Mouse (Mus musculus) embryonic facial prominence, embryonic 14.5 days (tissue): ENCODE measurements around the gene Zfp771. TPM values are rescaled to one million over a fixed set of nuclear protein-coding genes. Genes with fewer than 3 reads are reported as not detected.

Source experiments
- ATAC-seq: fragments of 200-750 bp; cut with Nextera tagmentation; 2 replicates; pipeline ENCODE4 v1.8.0; 2017; ENCODE audit warnings: low read depth, moderate number of reproducible peaks, moderate TSS enrichment
- DNase-seq: peaks from one replicate; pipeline ENCODE4 v3.0.0-alpha.2; 2015; ENCODE audit warnings: low spot score
- H3K27ac ChIP-seq: fragments of 300-500 bp; sonication (generic); replicated peaks from 2 replicates; pipeline ENCODE4 v1.5.1; 2014; ENCODE audit warnings: low read depth, mild to moderate bottlenecking, low read length, moderate library complexity
- H3K27me3 ChIP-seq: fragments of 300-500 bp; sonication (generic); replicated peaks from 2 replicates; pipeline ENCODE4 v1.6.1; 2014; ENCODE audit warnings: low read length; ENCODE audit not compliant: control insufficient read depth, insufficient read depth
- H3K36me3 ChIP-seq: fragments of 300-500 bp; sonication (generic); 2 replicates; pipeline ENCODE4 v1.6.1; 2014; ENCODE audit warnings: low read length, mixed read lengths; ENCODE audit not compliant: control insufficient read depth, insufficient read depth
- H3K4me1 ChIP-seq: fragments of 300-500 bp; sonication (generic); 2 replicates; pipeline ENCODE4 v1.6.1; 2014; ENCODE audit warnings: antibody characterized with exemption, low read length; ENCODE audit not compliant: control insufficient read depth, insufficient read depth
- H3K4me2 ChIP-seq: fragments of 300-500 bp; sonication (generic); 2 replicates; pipeline ENCODE4 v1.6.1; 2014; ENCODE audit warnings: low read depth, mild to moderate bottlenecking, low read length, moderate library complexity, mixed read lengths
- H3K4me3 ChIP-seq: fragments of 300-500 bp; sonication (generic); 2 replicates; pipeline ENCODE4 v1.5.1; 2014; ENCODE audit warnings: low read depth, mild to moderate bottlenecking, low read length
- H3K9ac ChIP-seq: fragments of 300-500 bp; sonication (generic); 2 replicates; pipeline ENCODE4 v1.6.1; 2014; ENCODE audit warnings: low read depth, mild to moderate bottlenecking, low read length, moderate library complexity, mixed read lengths
- H3K9me3 ChIP-seq: fragments of 300-500 bp; sonication (generic); 2 replicates; pipeline ENCODE4 v1.6.1; 2016; ENCODE audit warnings: low read length; ENCODE audit not compliant: control insufficient read depth
- WGBS: fragments of 180-500 bp; shearing (Covaris S2); extraction: QIAGEN DNeasy Blood & Tissue Kit; methylation state at CpG from one replicate; pipeline ENCODE4 v1.1.7; 2014; 5-methylcytosine and 5-hydroxymethylcytosine counted together
- polyA plus RNA-seq: library from polyadenylated mRNA; unstranded; fragments of >200 nt; fragmentation: Nextera tagmentation; extraction: Ambion mirVana; gene quantifications from 2 replicates; pipeline ENCODE4 v1.2.1, GENCODE M21; 2014

Zfp771 gene
- polyA plus RNA-seq, 1 experiment from 2014 or later: 53.4 TPM

DNA sequence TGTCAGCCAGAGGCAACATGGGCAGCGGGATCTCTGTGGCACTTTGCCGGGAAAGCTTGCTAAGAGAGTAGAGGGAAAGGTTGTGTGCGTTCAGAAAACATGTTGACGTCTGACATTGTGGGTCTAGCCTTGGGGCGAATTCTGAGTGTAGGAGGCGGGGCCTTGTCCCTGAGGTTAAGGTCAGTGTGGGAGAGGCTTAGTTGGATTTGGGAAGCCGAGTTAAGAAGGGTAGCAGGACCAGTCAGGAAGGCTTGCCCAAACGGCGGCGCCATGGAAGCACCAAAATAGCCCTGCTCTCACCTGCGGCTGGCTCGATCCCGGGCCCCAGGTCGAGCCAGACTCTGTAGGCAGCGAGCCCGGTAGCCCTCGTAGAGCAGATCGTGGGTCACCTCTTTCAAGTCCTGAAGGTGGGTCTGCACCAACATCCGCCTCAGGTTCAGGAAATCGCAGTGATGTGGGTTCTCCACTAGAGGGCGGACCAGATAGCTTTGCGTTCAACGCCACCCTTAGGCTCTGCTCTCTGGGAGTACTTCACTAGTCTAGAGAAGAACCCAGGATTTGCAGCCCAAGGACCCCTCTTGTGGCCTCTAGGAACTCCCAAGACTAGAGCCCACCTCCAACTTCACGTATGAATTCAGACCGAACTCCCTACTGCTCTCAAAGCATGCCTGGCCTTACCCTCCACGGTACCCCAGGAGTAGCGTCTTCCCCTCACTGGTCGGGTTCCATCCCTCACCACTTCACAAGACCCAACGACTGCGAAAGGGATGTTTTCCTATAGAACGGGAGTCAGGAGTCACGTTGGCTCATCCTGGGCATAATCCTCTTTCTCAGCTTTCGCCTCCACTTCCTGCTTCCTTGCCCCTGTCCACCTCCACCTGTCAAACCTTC is 28.8 kb upstream of the Zfp771 start:
- H3K27me3 ChIP-seq: no peaks in the 10 kb centered on the region
- peak overlapping the region; percentile 58 for H3K4me2 ChIP-seq
- ATAC-seq (peak; percentile 23), DNase-seq (peak; percentile 83)
- no peak overlapping the region for H3K27ac ChIP-seq
- H3K9ac ChIP-seq: peak overlapping the region; percentile 51
- no peaks in the 10 kb centered on the region for H3K4me1 ChIP-seq
- peak overlapping the region; percentile 32 for H3K4me3 ChIP-seq
- 28% methylated on average over 26 of the region's 33 CpGs for WGBS
- no peaks in the 10 kb centered on the region for H3K9me3 ChIP-seq
- no peaks in the 10 kb centered on the region for H3K36me3 ChIP-seq

DNA sequence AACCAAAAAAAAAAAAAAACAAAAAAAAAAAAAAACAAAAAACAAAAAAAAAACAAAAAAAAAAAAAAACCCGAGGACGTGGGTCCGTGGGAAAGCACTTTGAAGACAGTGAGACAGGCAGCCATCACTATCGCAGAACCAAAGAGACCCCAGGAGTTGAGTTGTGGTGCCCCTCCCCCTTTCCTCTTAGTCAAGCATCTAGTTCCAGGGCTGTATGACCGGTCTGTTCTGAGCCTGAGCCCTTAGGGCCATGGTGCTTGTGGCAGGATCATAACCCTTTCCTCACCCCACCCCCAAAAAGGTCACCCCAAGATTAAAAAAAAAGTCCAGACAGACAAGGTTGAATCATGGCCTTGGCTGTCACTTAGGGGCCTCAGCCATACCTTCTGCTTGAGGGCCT is 27.8 kb upstream of the Zfp771 start:
- no peak overlapping the region for H3K9ac ChIP-seq
- WGBS: 94% methylated on average over 4 of the region's 5 CpGs
- no peaks in the 10 kb centered on the region for H3K9me3 ChIP-seq

GRCm38 (mm10) chr7:127217475-127217874 is 26.6 kb upstream of the Zfp771 start:
- 83% methylated on average over 6 of the region's 6 CpGs for WGBS
- no peak for DNase-seq
- H3K9ac ChIP-seq: no peak overlapping the region
- H3K27ac ChIP-seq: no peak overlapping the region
- no peaks in the 10 kb centered on the region for H3K4me1 ChIP-seq
- ATAC-seq: no peak
- H3K9me3 ChIP-seq: no peaks in the 10 kb centered on the region
- H3K4me2 ChIP-seq: no peak overlapping the region
- H3K27me3 ChIP-seq: no peaks in the 10 kb centered on the region
- H3K36me3 ChIP-seq: no peaks in the 10 kb centered on the region
- no peak overlapping the region for H3K4me3 ChIP-seq

More for the DNA sequence above, 27.8 kb upstream of the Zfp771 start:
- no peak overlapping the region for H3K4me3 ChIP-seq
- H3K27ac ChIP-seq: no peak overlapping the region
- no peak for DNase-seq
- H3K4me1 ChIP-seq: no peaks in the 10 kb centered on the region
- no peaks in the 10 kb centered on the region for H3K36me3 ChIP-seq
- H3K4me2 ChIP-seq: no peak overlapping the region
- H3K27me3 ChIP-seq: no peaks in the 10 kb centered on the region
- ATAC-seq: no peak

DNA sequence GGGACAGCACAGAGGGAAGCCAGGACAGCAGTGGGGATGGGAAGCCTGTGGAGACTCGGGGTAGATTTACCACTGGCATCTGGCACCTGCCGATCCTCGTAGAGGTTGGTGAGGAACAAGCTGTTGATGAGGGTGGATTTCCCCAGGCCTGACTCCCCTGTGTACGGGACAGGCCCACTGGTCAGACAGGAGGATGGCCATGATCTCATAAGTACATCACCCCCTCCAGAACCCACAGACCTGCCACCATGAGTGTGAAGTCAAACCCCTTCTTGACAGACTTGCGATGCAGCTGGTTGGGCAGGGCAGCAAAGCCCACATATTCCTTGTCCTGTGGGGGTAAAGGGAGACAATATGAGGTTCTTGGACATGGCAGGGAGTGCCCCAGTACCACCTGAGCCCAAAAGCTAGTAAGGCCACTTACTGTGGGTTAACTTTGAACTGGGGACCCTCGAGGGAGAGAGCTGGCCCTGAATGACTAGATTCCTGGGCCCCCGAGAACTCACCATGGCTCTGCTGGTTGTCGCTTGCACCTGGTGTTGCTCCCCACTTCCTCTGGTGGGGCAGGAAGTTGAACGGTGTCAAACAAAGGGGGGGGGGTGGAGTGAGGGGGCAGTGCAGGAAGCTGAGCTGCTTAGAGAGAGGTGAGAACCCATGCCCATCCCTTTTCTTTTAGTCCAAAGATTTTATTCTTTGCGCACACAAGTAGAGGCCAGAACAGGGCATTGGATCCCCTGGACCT is 26.0 kb upstream of the Zfp771 start:
- Histone ChIP-seq H3K27me3 (no peaks in the 10 kb centered on the region), H3K36me3 (no peaks in the 10 kb centered on the region), H3K9me3 (no peaks in the 10 kb centered on the region), H3K4me2 (no peak overlapping the region), H3K9ac (no peak overlapping the region), H3K4me3 (no peak overlapping the region), H3K27ac (no peak overlapping the region), H3K4me1 (no peaks in the 10 kb centered on the region)
- ATAC-seq: no peak
- DNase-seq: no peak
- WGBS: 77% methylated on average over 9 of the region's 10 CpGs

DNA sequence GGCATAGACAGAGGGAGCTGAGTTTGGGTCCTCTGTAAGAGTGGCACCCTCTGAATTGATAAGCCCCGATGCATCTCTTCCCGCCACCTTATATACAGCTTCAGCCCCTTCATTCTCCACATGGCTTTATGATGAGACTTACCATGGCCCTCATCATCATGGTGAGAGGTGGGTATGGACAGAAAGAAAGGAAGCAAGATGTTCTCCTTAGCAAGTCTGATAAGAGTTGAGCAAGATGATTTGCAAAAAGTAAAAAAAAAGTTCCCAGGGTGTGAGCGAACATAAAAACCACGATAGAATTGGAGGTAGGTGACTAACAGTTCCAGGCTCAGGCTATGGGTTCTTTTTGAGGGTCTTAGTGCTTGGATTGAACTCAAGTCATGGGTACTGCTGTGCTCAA is 25.4 kb upstream of the Zfp771 start:
- Histone ChIP-seq H3K36me3 (no peaks in the 10 kb centered on the region), H3K4me3 (no peak overlapping the region), H3K4me2 (no peak overlapping the region), H3K27me3 (no peaks in the 10 kb centered on the region), H3K9me3 (no peaks in the 10 kb centered on the region), H3K27ac (no peak overlapping the region), H3K4me1 (no peaks in the 10 kb centered on the region), H3K9ac (no peak overlapping the region)
- DNase-seq (no peak), ATAC-seq (no peak)
- WGBS: 88% methylated on average over 4 of the region's 4 CpGs

DNA sequence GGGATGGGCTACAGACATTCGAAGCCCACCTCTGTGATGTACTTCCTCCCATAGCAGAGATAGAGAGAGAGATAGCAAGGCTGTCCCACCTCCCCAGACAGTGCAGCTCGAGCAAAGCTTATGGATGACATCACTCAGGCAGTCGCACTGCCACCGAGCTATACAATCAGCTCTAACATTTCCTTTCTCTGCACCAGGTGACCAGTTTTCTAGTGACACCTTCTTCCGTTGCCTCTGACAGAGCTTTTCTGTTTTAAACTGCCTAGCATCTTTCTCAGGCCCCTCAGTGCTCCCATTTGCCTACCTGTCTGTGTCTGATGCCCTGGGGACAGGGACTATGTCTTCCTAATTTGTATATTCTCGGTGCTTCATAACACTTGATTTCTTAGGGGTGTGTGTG is 23.6 kb upstream of the Zfp771 start:
- ATAC-seq (no peak), DNase-seq (no peak)
- Histone ChIP-seq H3K27me3 (no peaks in the 10 kb centered on the region), H3K4me1 (no peaks in the 10 kb centered on the region), H3K9me3 (no peaks in the 10 kb centered on the region), H3K4me2 (no peak overlapping the region), H3K4me3 (no peak overlapping the region), H3K9ac (no peak overlapping the region), H3K27ac (no peak overlapping the region), H3K36me3 (no peaks in the 10 kb centered on the region)
- 79% methylated on average over 6 of the region's 6 CpGs for WGBS

- Histone ChIP-seq H3K27me3 (no peaks in the 10 kb centered on the region), H3K36me3 (no peaks in the 10 kb centered on the region), H3K9ac (no peak overlapping the region), H3K4me1 (no peaks in the 10 kb centered on the region), H3K27ac (no peak overlapping the region), H3K4me2 (no peak overlapping the region), H3K9me3 (no peaks in the 10 kb centered on the region), H3K4me3 (no peak overlapping the region)
- ATAC-seq (no peak), DNase-seq (no peak)
- 86% methylated on average over 3 of the region's 3 CpGs for WGBS
Observed at GRCm38 (mm10) chr7:127223106-127223505, 21.0 kb upstream of the Zfp771 start.

GRCm38 (mm10) chr7:127223515-127224478 is 20.3 kb upstream of the Zfp771 start:
- Histone ChIP-seq H3K4me3 (no peak overlapping the region), H3K4me2 (no peak overlapping the region), H3K36me3 (no peaks in the 10 kb centered on the region), H3K9me3 (no peaks in the 10 kb centered on the region), H3K27me3 (no peaks in the 10 kb centered on the region), H3K27ac (no peak overlapping the region), H3K4me1 (no peaks in the 10 kb centered on the region), H3K9ac (no peak overlapping the region)
- DNase-seq (no peak), ATAC-seq (no peak)
- 81% methylated on average over 6 of the region's 6 CpGs for WGBS
